Mouse (Mus musculus): ENCODE results near the gene Cyp4f13.

Cyp4f13 gene

DNA sequence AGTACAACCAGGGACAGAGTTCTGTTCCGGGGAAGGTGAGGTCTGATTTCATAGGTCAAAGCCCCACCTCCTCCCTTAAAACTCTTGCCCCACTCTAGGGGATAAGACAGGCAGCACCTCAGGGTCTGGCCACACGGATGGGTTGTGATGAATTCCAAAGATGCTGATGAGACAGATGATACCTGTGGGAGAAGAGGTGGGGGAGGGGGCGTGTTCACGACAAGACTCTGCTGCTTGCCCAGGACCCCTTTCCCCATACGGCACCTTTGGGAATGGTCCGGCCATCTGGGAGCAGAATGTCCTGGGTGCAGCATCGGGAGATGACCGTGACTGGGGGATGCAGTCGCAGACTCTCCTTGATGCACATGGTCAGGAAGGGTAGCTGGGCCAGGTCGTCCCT is 41.0 kb downstream of the Cyp4f13 start:
- no peak for DNase-seq (ENCODE audit: extremely low read depth, low read depth, low spot score)

DNA sequence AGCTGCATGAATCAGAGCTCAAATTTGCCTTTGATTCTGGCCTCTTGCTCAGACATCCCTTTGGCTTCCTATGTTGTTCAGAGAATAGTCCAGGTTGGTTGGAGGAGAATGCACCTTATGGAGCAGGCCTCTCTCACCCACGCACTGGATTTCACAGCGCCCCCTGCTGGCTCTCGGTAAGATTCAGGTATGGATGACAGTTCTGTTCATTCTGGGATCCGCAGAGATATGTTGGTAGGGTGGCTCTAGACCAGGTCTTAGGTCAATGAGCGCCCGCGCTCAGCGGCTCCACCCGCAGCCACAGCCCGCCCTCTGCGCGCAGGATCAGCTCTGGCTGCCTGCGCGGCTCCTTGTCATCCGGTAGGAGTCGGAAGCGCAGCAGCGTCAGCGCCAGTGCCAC is 42.0 kb downstream of the Cyp4f13 start:
- DNase-seq (ENCODE audit: extremely low read depth, low read depth, low spot score): no peak

- no peak for DNase-seq (ENCODE audit: extremely low read depth, low read depth, low spot score)
Measured at GRCm38 (mm10) chr17:32904414-32904813, 42.8 kb downstream of the Cyp4f13 start.

- DNase-seq (ENCODE audit: extremely low read depth, low read depth, low spot score): no peak
Measured at GRCm38 (mm10) chr17:32901751-32902525, 45.3 kb downstream of the Cyp4f13 start.

DNA sequence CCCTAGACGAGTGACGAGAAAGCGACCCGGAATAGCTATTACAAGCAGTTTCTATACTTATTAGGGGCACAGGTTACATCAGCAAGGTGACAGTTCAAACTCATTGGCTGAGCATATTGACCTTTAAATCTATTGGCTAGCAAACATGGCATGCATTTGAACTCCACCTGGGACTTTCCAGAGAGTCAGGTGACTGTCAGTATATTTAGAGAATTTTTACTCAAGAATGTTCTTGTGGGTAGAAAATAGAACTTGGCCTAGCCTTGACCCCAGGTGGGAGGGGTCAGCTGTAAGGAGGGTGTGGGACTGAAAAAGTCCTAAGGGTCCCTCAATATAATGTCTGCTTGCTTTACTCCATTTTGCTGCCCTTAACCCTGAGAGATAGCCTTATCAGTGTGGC is 51.8 kb downstream of the Cyp4f13 start:
- no peak for DNase-seq (ENCODE audit: extremely low read depth, low read depth, low spot score)

DNA sequence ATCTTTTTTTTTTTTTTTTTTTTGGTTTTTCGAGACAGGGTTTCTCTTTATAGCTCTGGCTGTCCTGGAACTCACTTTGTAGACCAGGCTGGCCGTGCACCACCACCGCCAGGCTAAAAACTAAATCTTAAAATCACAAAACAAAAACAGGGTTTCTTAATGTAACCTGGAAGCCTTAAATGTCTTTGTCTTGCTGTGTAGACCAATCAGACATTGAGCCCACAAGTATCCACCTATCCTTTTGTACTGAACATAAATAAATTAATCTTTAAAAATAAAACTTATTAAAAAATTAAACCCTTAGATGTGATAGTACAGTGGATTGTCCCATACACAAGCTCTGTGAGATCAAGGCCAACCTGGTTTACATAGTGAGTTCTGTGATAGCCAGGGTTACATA is 53.3 kb downstream of the Cyp4f13 start:
- no peak for DNase-seq (ENCODE audit: extremely low read depth, low read depth, low spot score)

- peak; percentile 61 for DNase-seq (ENCODE audit: extremely low read depth, low read depth, low spot score)
Measured at GRCm38 (mm10) chr17:32891239-32892180, 55.7 kb downstream of the Cyp4f13 start, which contains the start of gene Zfp870. Gene Zfp870, minus strand, starts transcription at chr17:32891642.

DNA sequence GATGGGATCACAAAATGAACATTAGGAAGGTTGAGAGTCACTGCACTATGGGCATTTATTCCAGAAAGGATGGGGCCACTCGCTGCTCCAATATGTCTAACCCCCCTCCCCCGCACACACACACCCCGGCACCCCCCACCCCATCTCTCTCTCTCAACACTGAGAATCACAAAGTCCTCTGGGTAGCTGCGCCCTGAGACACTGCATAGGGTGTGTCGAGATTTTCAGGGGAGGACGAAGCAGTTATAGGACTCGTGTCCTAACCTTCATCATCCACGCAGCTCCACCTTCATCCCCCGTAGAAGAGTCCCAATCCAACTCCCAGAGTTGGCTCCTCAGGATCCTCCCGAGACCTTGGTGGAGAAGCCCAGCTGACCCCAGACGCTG is 56.4 kb downstream of the Cyp4f13 start:
- no peak for DNase-seq (ENCODE audit: extremely low read depth, low read depth, low spot score)

GRCm38 (mm10) chr17:32889611-32890010 is 57.6 kb downstream of the Cyp4f13 start:
- DNase-seq (ENCODE audit: extremely low read depth, low read depth, low spot score): no peak

DNA sequence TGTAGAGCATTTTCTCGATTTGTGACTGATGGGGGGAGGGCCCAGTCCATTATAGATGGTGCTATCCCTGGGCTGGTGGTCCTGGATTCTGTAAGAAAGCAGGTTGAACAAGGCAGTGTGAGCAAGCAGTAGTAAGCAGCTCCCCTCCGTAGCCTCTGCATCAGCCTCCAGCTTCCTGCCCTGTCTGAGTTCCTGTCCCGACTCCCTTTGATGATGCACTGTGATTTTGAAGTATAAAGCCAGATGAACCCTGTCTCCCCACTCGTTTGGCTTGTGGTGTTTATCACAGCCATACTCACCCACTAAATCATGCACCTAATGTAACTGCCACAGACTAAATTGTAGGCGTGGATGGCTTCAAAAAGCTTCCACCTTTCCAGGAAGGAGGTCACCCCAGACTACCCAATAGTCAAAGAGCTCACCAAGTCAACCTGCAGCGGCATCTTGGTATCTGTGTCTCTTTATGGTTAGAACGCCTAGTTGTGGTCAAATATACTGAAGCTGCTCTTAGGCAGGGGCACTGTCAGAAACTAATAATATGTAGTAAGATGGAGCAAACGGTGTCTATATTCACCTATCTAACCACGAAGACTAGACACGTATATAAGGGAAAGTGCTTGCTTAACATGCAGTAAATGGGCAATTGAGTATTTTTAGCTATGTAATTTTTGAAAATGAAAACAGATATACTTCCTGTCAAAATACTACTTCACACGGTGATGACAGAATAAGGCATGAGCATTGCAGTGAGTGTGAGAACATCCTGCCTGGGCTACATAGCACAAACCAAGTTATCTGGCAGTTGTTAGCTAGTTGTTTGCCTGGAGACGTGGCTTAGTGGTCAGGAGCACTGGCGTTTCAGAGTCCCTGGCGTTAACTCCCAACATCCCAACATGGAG is 66.6 kb downstream of the Cyp4f13 start:
- DNase-seq (ENCODE audit: extremely low read depth, low read depth, low spot score): no peak

DNA sequence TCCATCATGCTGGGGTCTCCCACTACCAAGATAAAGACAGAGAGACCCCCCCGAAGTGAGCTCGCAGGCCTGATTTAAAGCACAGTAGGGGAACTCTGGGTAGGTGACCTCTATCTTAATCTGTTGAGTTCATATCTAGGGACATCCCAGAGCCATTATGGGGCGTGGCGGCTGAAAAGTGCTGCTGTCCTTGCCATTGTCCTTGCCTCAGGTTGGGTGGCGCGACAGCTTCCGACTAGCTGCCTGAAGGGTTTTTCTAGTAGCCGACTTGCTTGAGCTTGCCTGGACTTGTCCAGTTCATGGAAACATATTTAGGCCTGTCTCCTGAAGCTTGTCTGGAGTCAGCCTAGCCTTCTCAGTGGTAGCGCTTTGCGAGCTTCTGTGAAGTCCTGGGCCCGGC is 68.4 kb downstream of the Cyp4f13 start:
- DNase-seq (ENCODE audit: extremely low read depth, low read depth, low spot score): no peak

- DNase-seq (ENCODE audit: extremely low read depth, low read depth, low spot score): no peak
Measured at GRCm38 (mm10) chr17:32877471-32878171, 69.6 kb downstream of the Cyp4f13 start.
